Mouse (Mus musculus) forebrain, embryonic 15.5 days (tissue): ENCODE measurements at regions not wholly inside any gene's neighbourhood (a gene's known extent, or its start where the extent isn't known, plus 50 kb on each side); places are given as distances from the start of the nearest gene placed in this dataset.
A peak's percentile ranks its signal among the peaks of the same experiment; 100 is the strongest.

Source experiments
- ATAC-seq: fragments of 200-750 bp; cut with Nextera tagmentation; replicated peaks from 2 replicates; pipeline ENCODE4 v1.8.0; 2017; ENCODE audit warnings: mild to moderate bottlenecking, moderate TSS enrichment, moderate library complexity
- H3K27ac ChIP-seq: fragments of 300-500 bp; sonication (generic); replicated peaks from 2 replicates; pipeline ENCODE4 v1.5.1; 2015; ENCODE audit warnings: mild to moderate bottlenecking, inconsistent platforms
- H3K27me3 ChIP-seq: fragments of 300-500 bp; sonication (generic); 2 replicates; pipeline ENCODE4 v1.6.1; 2015; ENCODE audit warnings: inconsistent platforms
- H3K36me3 ChIP-seq: fragments of 300-500 bp; sonication (generic); 2 replicates; pipeline ENCODE4 v1.6.1; 2015; ENCODE audit warnings: mild to moderate bottlenecking, inconsistent platforms
- H3K4me1 ChIP-seq: fragments of 300-500 bp; sonication (generic); 2 replicates; pipeline ENCODE4 v1.6.1; 2015; ENCODE audit warnings: inconsistent platforms
- H3K4me2 ChIP-seq: fragments of 300-500 bp; sonication (generic); replicated peaks from 2 replicates; pipeline ENCODE4 v1.6.1; 2015; ENCODE audit warnings: mild to moderate bottlenecking, inconsistent platforms
- H3K4me3 ChIP-seq: fragments of 300-500 bp; sonication (generic); 2 replicates; pipeline ENCODE4 v1.5.1; 2015; ENCODE audit warnings: mild to moderate bottlenecking, inconsistent platforms
- H3K9ac ChIP-seq: fragments of 300-500 bp; sonication (generic); replicated peaks from 2 replicates; pipeline ENCODE4 v1.6.1; 2015; ENCODE audit warnings: mild to moderate bottlenecking, inconsistent platforms
- H3K9me3 ChIP-seq: fragments of 300-500 bp; sonication (generic); 2 replicates; pipeline ENCODE4 v1.6.1; 2016; ENCODE audit warnings: inconsistent platforms
- WGBS: fragments of 180-500 bp; shearing (Covaris S2); methylation state at CpG from one replicate; pipeline ENCODE4 v1.1.7; 2015; ENCODE audit warnings: mixed read lengths; 5-methylcytosine and 5-hydroxymethylcytosine counted together

- no peak for ATAC-seq
- WGBS, result 72% methylated on average over 25 of the region's 25 CpGs
- Histone ChIP-seq H3K27me3 (no peaks in the 10 kb centered on the region), H3K9me3 (no peaks in the 10 kb centered on the region), H3K4me3 (no peak overlapping the region), H3K27ac (no peak overlapping the region), H3K36me3 (no peaks in the 10 kb centered on the region), H3K9ac (no peak overlapping the region), H3K4me1 (peaks cover 4% of the 10 kb centered on the region; the same call in 1 of the 2 replicates), H3K4me2 (no peak overlapping the region)
Observed at GRCm38 (mm10) chr8:34622177-34623114, 510.9 kb upstream of the Gm10131 start.

- H3K27me3 ChIP-seq, result no peaks in the 10 kb centered on the region
- H3K9ac ChIP-seq, result no peak overlapping the region
- H3K36me3 ChIP-seq, result no peaks in the 10 kb centered on the region
- no peak overlapping the region for H3K4me2 ChIP-seq
- peaks cover 10% of the 10 kb centered on the region; the same call in 1 of the 2 replicates for H3K4me1 ChIP-seq
- no peak overlapping the region for H3K27ac ChIP-seq
- no peak overlapping the region for H3K4me3 ChIP-seq
- WGBS, result 35% methylated on average over 4 of the region's 5 CpGs
- no peaks in the 10 kb centered on the region for H3K9me3 ChIP-seq
- no peak for ATAC-seq
Observed at GRCm38 (mm10) chr8:34618046-34618445, 506.5 kb upstream of the Gm10131 start.

GRCm38 (mm10) chr8:34614987-34615386 is 503.4 kb upstream of the Gm10131 start:
- 84% methylated on average over 4 of the region's 4 CpGs for WGBS
- H3K4me3 ChIP-seq, result no peak overlapping the region
- H3K9ac ChIP-seq, result no peak overlapping the region
- H3K36me3 ChIP-seq, result no peaks in the 10 kb centered on the region
- no peak overlapping the region for H3K4me2 ChIP-seq
- no peak overlapping the region for H3K27ac ChIP-seq
- no peak for ATAC-seq
- no peaks in the 10 kb centered on the region for H3K9me3 ChIP-seq
- peaks cover 6% of the 10 kb centered on the region; the same call in 1 of the 2 replicates for H3K4me1 ChIP-seq
- H3K27me3 ChIP-seq, result no peaks in the 10 kb centered on the region

- H3K36me3 ChIP-seq, result no peaks in the 10 kb centered on the region
- no peaks in the 10 kb centered on the region for H3K9me3 ChIP-seq
- ATAC-seq, result 0 out of 2 replicates have a peak, but pooled peaks have one; percentile 32
- H3K27me3 ChIP-seq, result no peaks in the 10 kb centered on the region
- no peak overlapping the region for H3K9ac ChIP-seq
- peaks cover 6% of the 10 kb centered on the region; the same call in 1 of the 2 replicates for H3K4me1 ChIP-seq
- WGBS, result 51% methylated on average over 10 of the region's 10 CpGs
- H3K27ac ChIP-seq, result no peak overlapping the region
- no peak overlapping the region for H3K4me3 ChIP-seq
- H3K4me2 ChIP-seq, result no peak overlapping the region
Observed at GRCm38 (mm10) chr8:34614031-34614526, 502.5 kb upstream of the Gm10131 start.

- Histone ChIP-seq H3K4me3 (no peak overlapping the region), H3K27ac (no peak overlapping the region), H3K27me3 (no peaks in the 10 kb centered on the region), H3K36me3 (no peaks in the 10 kb centered on the region), H3K9me3 (no peaks in the 10 kb centered on the region), H3K9ac (no peak overlapping the region), H3K4me2 (no peak overlapping the region), H3K4me1 (peaks cover 6% of the 10 kb centered on the region; the same call in 1 of the 2 replicates)
- ATAC-seq, result no peak
- WGBS, result 89% methylated on average over 5 of the region's 5 CpGs
Observed at GRCm38 (mm10) chr8:34613138-34613537, 501.6 kb upstream of the Gm10131 start.

- Histone ChIP-seq H3K27me3 (no peaks in the 10 kb centered on the region), H3K9ac (no peak overlapping the region), H3K4me2 (no peak overlapping the region), H3K4me1 (peaks cover 6% of the 10 kb centered on the region; the same call in 1 of the 2 replicates), H3K9me3 (no peaks in the 10 kb centered on the region), H3K36me3 (no peaks in the 10 kb centered on the region), H3K27ac (no peak overlapping the region), H3K4me3 (no peak overlapping the region)
- ATAC-seq, result no peak
- WGBS, result 58% methylated on average over 3 of the region's 3 CpGs
Observed at GRCm38 (mm10) chr8:34612396-34612795, 500.9 kb upstream of the Gm10131 start.

- H3K27ac ChIP-seq, result no peak overlapping the region
- ATAC-seq, result no peak
- no peak overlapping the region for H3K4me3 ChIP-seq
- peaks cover 6% of the 10 kb centered on the region; the same call in 1 of the 2 replicates for H3K4me1 ChIP-seq
- no peaks in the 10 kb centered on the region for H3K27me3 ChIP-seq
- no peaks in the 10 kb centered on the region for H3K36me3 ChIP-seq
- no peak overlapping the region for H3K9ac ChIP-seq
- no peaks in the 10 kb centered on the region for H3K9me3 ChIP-seq
- H3K4me2 ChIP-seq, result no peak overlapping the region
Observed at GRCm38 (mm10) chr8:34610186-34610585, 498.6 kb upstream of the Gm10131 start.

GRCm38 (mm10) chr8:34607426-34607825 is 495.9 kb upstream of the Gm10131 start:
- Histone ChIP-seq H3K4me2 (no peak overlapping the region), H3K9ac (no peak overlapping the region), H3K27ac (no peak overlapping the region), H3K9me3 (no peaks in the 10 kb centered on the region), H3K4me1 (no peaks in the 10 kb centered on the region), H3K27me3 (no peaks in the 10 kb centered on the region), H3K36me3 (no peaks in the 10 kb centered on the region), H3K4me3 (no peak overlapping the region)
- ATAC-seq, result no peak
- WGBS, result 84% methylated on average over 2 of the region's 2 CpGs

- H3K9ac ChIP-seq, result no peak overlapping the region
- H3K4me1 ChIP-seq, result peaks cover 5% of the 10 kb centered on the region; the same call in 1 of the 2 replicates
- H3K36me3 ChIP-seq, result no peaks in the 10 kb centered on the region
- H3K4me2 ChIP-seq, result no peak overlapping the region
- no peak overlapping the region for H3K27ac ChIP-seq
- no peak overlapping the region for H3K4me3 ChIP-seq
- H3K9me3 ChIP-seq, result no peaks in the 10 kb centered on the region
- no peak for ATAC-seq
- WGBS, result 92% methylated on average over 2 of the region's 2 CpGs
- no peaks in the 10 kb centered on the region for H3K27me3 ChIP-seq
Observed at GRCm38 (mm10) chr8:34605031-34605430, 493.5 kb upstream of the Gm10131 start.

GRCm38 (mm10) chr8:34604581-34604980 is 493.0 kb upstream of the Gm10131 start:
- no peak for ATAC-seq
- Histone ChIP-seq H3K4me1 (peaks cover 5% of the 10 kb centered on the region; the same call in 1 of the 2 replicates), H3K9ac (no peak overlapping the region), H3K9me3 (no peaks in the 10 kb centered on the region), H3K4me2 (no peak overlapping the region), H3K27me3 (no peaks in the 10 kb centered on the region), H3K36me3 (no peaks in the 10 kb centered on the region), H3K27ac (no peak overlapping the region), H3K4me3 (no peak overlapping the region)
- WGBS, result 78% methylated on average over 2 of the region's 2 CpGs

- H3K36me3 ChIP-seq, result no peaks in the 10 kb centered on the region
- no peaks in the 10 kb centered on the region for H3K9me3 ChIP-seq
- ATAC-seq, result no peak
- H3K27me3 ChIP-seq, result no peaks in the 10 kb centered on the region
- no peak overlapping the region for H3K9ac ChIP-seq
- no peak overlapping the region for H3K4me3 ChIP-seq
- no peak overlapping the region for H3K4me2 ChIP-seq
- WGBS, result 66% methylated on average over 3 of the region's 3 CpGs
- H3K27ac ChIP-seq, result no peak overlapping the region
- peaks cover 5% of the 10 kb centered on the region; the same call in 1 of the 2 replicates for H3K4me1 ChIP-seq
Observed at GRCm38 (mm10) chr8:34601426-34601953, 490.0 kb upstream of the Gm10131 start.

- H3K4me2 ChIP-seq, result no peak overlapping the region
- H3K27me3 ChIP-seq, result no peaks in the 10 kb centered on the region
- peaks cover 5% of the 10 kb centered on the region; the same call in 1 of the 2 replicates for H3K4me1 ChIP-seq
- no peak overlapping the region for H3K27ac ChIP-seq
- WGBS, result 38% methylated on average over 5 of the region's 5 CpGs
- ATAC-seq, result no peak
- no peak overlapping the region for H3K9ac ChIP-seq
- H3K36me3 ChIP-seq, result no peaks in the 10 kb centered on the region
- no peaks in the 10 kb centered on the region for H3K9me3 ChIP-seq
- H3K4me3 ChIP-seq, result no peak overlapping the region
Observed at GRCm38 (mm10) chr8:34600880-34601279, 489.3 kb upstream of the Gm10131 start.
